34 mouse cellular contexts compared by ENCODE assay signal in the genomic region with DNA sequence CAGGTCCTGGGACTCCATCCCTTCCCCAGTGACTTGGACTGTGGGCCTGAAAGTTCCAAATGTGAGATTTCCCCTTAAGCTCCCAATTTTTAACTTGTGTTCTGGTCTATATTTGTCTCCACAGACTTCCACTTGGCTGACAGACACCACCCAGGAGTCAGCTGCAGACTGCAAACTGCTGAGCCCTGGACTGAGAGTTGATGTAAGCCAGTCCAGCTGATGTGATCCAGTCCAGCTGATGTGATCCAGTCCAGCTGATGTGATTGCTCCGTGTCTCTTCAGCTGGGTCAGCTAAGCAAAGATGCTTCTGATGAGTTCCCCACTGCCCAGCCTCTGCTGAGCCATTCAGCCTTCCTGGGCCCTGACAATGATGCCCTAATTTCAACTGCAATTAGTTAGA. TPM values are rescaled to one million over a fixed set of nuclear protein-coding genes. Genes with fewer than 3 reads are reported as not detected.
DNase-seq lines count a peak whose midpoint lies in the region; ATAC-seq and TF ChIP-seq lines count a peak whose summit lies in the region.
"Had no signal": no experiment of that assay in that cellular context is flagged by ENCODE, and none has a peak within 500 bp of the region (broad histone marks: within the 10 kb centered on the region; RNA-seq: fewer than 3 reads in every experiment).

No protein-coding gene starts in this region.

- ATAC-seq in stomach, embryonic 15.5 days (ENCODE audit: insufficient read depth, low FRiP score, low read depth), result 0 out of 2 replicates have a peak, but pooled peaks have one; percentile 31
- no peak for ATAC-seq in stomach, postnatal 0 days (ENCODE audit: low FRiP score, low TSS enrichment)
- peak; percentile 46; the same call in 1 of the 2 replicates for ATAC-seq in stomach, embryonic 16.5 days (ENCODE audit: insufficient read depth, low FRiP score)
- ATAC-seq: forebrain, postnatal 0 days; hindbrain, postnatal 0 days had no signal

- no peak for TF ChIP-seq CTCF in stomach, postnatal 0 days (IDR thresholded peaks at IDR 0.05; ENCODE audit: low read depth)

- peak; percentile 90 for DNase-seq in heart, adult 11 months
- no peak for DNase-seq in heart, postnatal 4 days
- DNase-seq in kidney, postnatal 14 days, result peak; percentile 15
- DNase-seq in kidney, postnatal 4 days, result no peak
- no peak for DNase-seq in stomach, postnatal 0 days (ENCODE audit: low spot score)
- no peak for DNase-seq in right cerebral cortex, postnatal 36 days (ENCODE audit: low spot score in 2 of 2)
- DNase-seq: adrenal gland, postnatal 14 days; cerebellum, adult 18-20 months; cerebellum, postnatal 10 days; forebrain, postnatal 0 days; gastrocnemius, postnatal 14 days; layer of hippocampus, postnatal 36 days; liver; thymus, adult 2 months; thymus, postnatal 36 days had no signal

- H3K4me2 ChIP-seq in stomach, embryonic 15.5 days, result no peak overlapping the region
- no peak overlapping the region for H3K4me2 ChIP-seq in stomach, postnatal 0 days (replicated peaks; ENCODE audit: low read depth)
- no peak overlapping the region for H3K4me2 ChIP-seq in stomach, embryonic 16.5 days (ENCODE audit: low read depth, low read length)
- H3K4me2 ChIP-seq: embryonic facial prominence, embryonic 13.5 days; hindbrain, embryonic 12.5 days; midbrain, embryonic 12.5 days; neural tube, embryonic 13.5 days had no signal

- H3K9me3 ChIP-seq in stomach, embryonic 15.5 days, result no peaks in the 10 kb centered on the region
- no peaks in the 10 kb centered on the region for H3K9me3 ChIP-seq in stomach, postnatal 0 days (ENCODE audit: control insufficient read depth, low read length)
- no peaks in the 10 kb centered on the region for H3K9me3 ChIP-seq in stomach, embryonic 16.5 days (replicated peaks; ENCODE audit: control insufficient read depth, low read length)
- H3K9me3 ChIP-seq: embryonic facial prominence, embryonic 13.5 days; forebrain, embryonic 10.5 days; hindbrain, embryonic 12.5 days; megakaryocyte, embryonic 14.5 days; midbrain, embryonic 12.5 days; neural tube, embryonic 13.5 days had no signal

- H3K27me3 ChIP-seq in stomach, embryonic 15.5 days (replicated peaks), result no peaks in the 10 kb centered on the region
- H3K27me3 ChIP-seq in stomach, postnatal 0 days (ENCODE audit: control insufficient read depth, insufficient read depth, low read length), result no peaks in the 10 kb centered on the region
- H3K27me3 ChIP-seq in stomach, embryonic 16.5 days (ENCODE audit: control insufficient read depth, insufficient read depth, low read length), result no peaks in the 10 kb centered on the region
- H3K27me3 ChIP-seq: embryonic facial prominence, embryonic 13.5 days; hindbrain, embryonic 12.5 days had no signal

- WGBS in stomach, embryonic 15.5 days, result 29% methylated on average over 1 of the region's 1 CpGs
- 40% methylated on average over 1 of the region's 1 CpGs for WGBS in stomach, postnatal 0 days
- WGBS in stomach, embryonic 16.5 days, result 39% methylated on average over 1 of the region's 1 CpGs

- no peak overlapping the region for H3K27ac ChIP-seq in stomach, embryonic 15.5 days
- H3K27ac ChIP-seq in stomach, postnatal 0 days (replicated peaks), result no peak overlapping the region
- H3K27ac ChIP-seq in stomach, embryonic 16.5 days (ENCODE audit: low read length), result no peak overlapping the region
- H3K27ac ChIP-seq: embryonic facial prominence, embryonic 13.5 days; forebrain, embryonic 10.5 days; hindbrain, embryonic 12.5 days; hindbrain, postnatal 0 days; liver, embryonic 14.5 days; midbrain, embryonic 12.5 days; neural tube, embryonic 13.5 days had no signal

- no peak for TF ChIP-seq EP300 in stomach, postnatal 0 days (optimal IDR thresholded peaks at IDR 0.05)

- H3K4me1 ChIP-seq in stomach, embryonic 15.5 days, result peaks cover 3% of the 10 kb centered on the region; the same call in 1 of the 2 replicates
- H3K4me1 ChIP-seq in stomach, postnatal 0 days (replicated peaks; ENCODE audit: control insufficient read depth, insufficient read depth), result no peaks in the 10 kb centered on the region
- H3K4me1 ChIP-seq in stomach, embryonic 16.5 days (ENCODE audit: control insufficient read depth, insufficient read depth, low read length), result peaks cover 7% of the 10 kb centered on the region; the same call in 1 of the 2 replicates
- H3K4me1 ChIP-seq: hindbrain, embryonic 12.5 days; midbrain, embryonic 12.5 days; neural tube, embryonic 13.5 days had no signal

- H3K4me3 ChIP-seq in stomach, embryonic 15.5 days (replicated peaks), result no peak overlapping the region
- H3K4me3 ChIP-seq in stomach, postnatal 0 days (ENCODE audit: low read depth, low read length), result no peak overlapping the region
- no peak overlapping the region for H3K4me3 ChIP-seq in stomach, embryonic 16.5 days (replicated peaks; ENCODE audit: low read length)
- H3K4me3 ChIP-seq: embryonic facial prominence, embryonic 13.5 days; forebrain, embryonic 10.5 days; hindbrain, embryonic 12.5 days; megakaryocyte, embryonic 14.5 days; midbrain, embryonic 12.5 days; myocyte; neural tube, embryonic 13.5 days had no signal

- H3K9ac ChIP-seq in stomach, embryonic 15.5 days, result no peak overlapping the region
- H3K9ac ChIP-seq in stomach, postnatal 0 days (ENCODE audit: low read length), result no peak overlapping the region
- H3K9ac ChIP-seq in stomach, embryonic 16.5 days (ENCODE audit: low read length), result no peak overlapping the region
- H3K9ac ChIP-seq: embryonic facial prominence, embryonic 13.5 days; forebrain, postnatal 0 days; hindbrain, embryonic 12.5 days; liver, embryonic 14.5 days; midbrain, embryonic 12.5 days; neural tube, embryonic 13.5 days had no signal

- no peaks in the 10 kb centered on the region for H3K36me3 ChIP-seq in stomach, embryonic 15.5 days
- H3K36me3 ChIP-seq in stomach, postnatal 0 days (ENCODE audit: control insufficient read depth, insufficient read depth, low read length), result no peaks in the 10 kb centered on the region
- no peaks in the 10 kb centered on the region for H3K36me3 ChIP-seq in stomach, embryonic 16.5 days (ENCODE audit: control insufficient read depth, insufficient read depth, low read length)
- H3K36me3 ChIP-seq: embryonic facial prominence, embryonic 13.5 days; forebrain, embryonic 10.5 days; hindbrain, embryonic 12.5 days; midbrain, embryonic 12.5 days; neural tube, embryonic 13.5 days had no signal

RNA-seq across cellular contexts. Expression of a gene that starts 11.6 kb away (rescaled TPM):
- not detected for total RNA-seq in heart, postnatal 4 days (2021)
- polyA plus RNA-seq in stomach, embryonic 15.5 days (2015; fragmentation: Nextera tagmentation; extraction: Ambion mirVana), result 0.92 and 1.3 TPM in 2 replicates
- polyA plus RNA-seq in stomach, postnatal 0 days (2015; fragmentation: Nextera tagmentation; extraction: Ambion mirVana), result 113 and 133 TPM in 2 replicates
- 3.1 and 5.2 TPM in 2 replicates for polyA plus RNA-seq in stomach, embryonic 16.5 days (2015; fragmentation: Nextera tagmentation; extraction: Ambion mirVana)
- total RNA-seq: adrenal gland, postnatal 14 days; common myeloid progenitor, adult 5-6 weeks; forebrain, postnatal 0 days; gastrocnemius, postnatal 14 days; heart, adult 18-20 months; heart, postnatal 25 days; hindbrain, postnatal 0 days; layer of hippocampus, postnatal 36 days; MEL; midbrain, postnatal 0 days had no signal
- polyA plus RNA-seq: forebrain, embryonic 10.5 days; forebrain, postnatal 0 days; heart, embryonic 14.5 days; hindbrain, embryonic 12.5 days; hindbrain, postnatal 0 days; kidney, embryonic 14.5 days; limb, embryonic 11.5 days; midbrain, embryonic 12.5 days; midbrain, postnatal 0 days; myocyte; neural tube, embryonic 13.5 days had no signal

RNA-seq across cellular contexts. Expression of a gene that starts 12.6 kb away (rescaled TPM):
- under 1 TPM in 1 of 2 experiments, not detected in 1; 0.29 TPM for total RNA-seq in heart, postnatal 4 days (2021)
- polyA plus RNA-seq in stomach, embryonic 15.5 days (2015; fragmentation: Nextera tagmentation; extraction: Ambion mirVana), result 2.6 and 3.3 TPM in 2 replicates
- polyA plus RNA-seq in stomach, postnatal 0 days (2015; fragmentation: Nextera tagmentation; extraction: Ambion mirVana), result 0.31 and 0.51 TPM in 2 replicates
- 2.2 and 2.3 TPM in 2 replicates for polyA plus RNA-seq in stomach, embryonic 16.5 days (2015; fragmentation: Nextera tagmentation; extraction: Ambion mirVana)
- total RNA-seq: forebrain, postnatal 0 days; gastrocnemius, postnatal 14 days; hindbrain, postnatal 0 days; layer of hippocampus, postnatal 36 days; midbrain, postnatal 0 days had no signal
- polyA plus RNA-seq: forebrain, embryonic 10.5 days; forebrain, postnatal 0 days; heart, embryonic 14.5 days; hindbrain, embryonic 12.5 days; hindbrain, postnatal 0 days; kidney, embryonic 14.5 days; limb, embryonic 11.5 days; midbrain, embryonic 12.5 days; midbrain, postnatal 0 days had no signal

RNA-seq across cellular contexts. Expression of a gene that starts 29.2 kb away (rescaled TPM):
- total RNA-seq in heart, postnatal 4 days (2021), result not detected
- 0.57 and 0.93 TPM in 2 replicates for polyA plus RNA-seq in stomach, embryonic 15.5 days (2015; fragmentation: Nextera tagmentation; extraction: Ambion mirVana)
- polyA plus RNA-seq in stomach, postnatal 0 days (2015; fragmentation: Nextera tagmentation; extraction: Ambion mirVana), result 11.8 and 13.2 TPM in 2 replicates
- polyA plus RNA-seq in stomach, embryonic 16.5 days (2015; fragmentation: Nextera tagmentation; extraction: Ambion mirVana), result 0.99 and 1.3 TPM in 2 replicates
- total RNA-seq: adrenal gland, postnatal 14 days; common myeloid progenitor, adult 5-6 weeks; forebrain, postnatal 0 days; gastrocnemius, postnatal 14 days; heart, postnatal 25 days; hindbrain, postnatal 0 days; layer of hippocampus, postnatal 36 days; midbrain, postnatal 0 days had no signal
- polyA plus RNA-seq: forebrain, embryonic 10.5 days; forebrain, postnatal 0 days; heart, embryonic 14.5 days; hindbrain, embryonic 12.5 days; hindbrain, postnatal 0 days; limb, embryonic 11.5 days; midbrain, embryonic 12.5 days; midbrain, postnatal 0 days; neural tube, embryonic 13.5 days had no signal

Comparison
In these comparisons a context has a peak if more than half of its experiments do, and no peak if none do; other contexts are left out.
1. DNase-seq: peak in heart, adult 11 months (single experiment) and kidney, postnatal 14 days (single experiment); none in heart, postnatal 4 days (single experiment), kidney, postnatal 4 days (0 of 2), stomach, postnatal 0 days (single experiment) and right cerebral cortex, postnatal 36 days (0 of 2).
2. RNA of a gene that starts 11.6 kb away (polyA plus RNA-seq): 113 to 133 TPM in stomach, postnatal 0 days; 3.1 to 5.2 TPM in stomach, embryonic 16.5 days and 0.92 to 1.3 TPM in stomach, embryonic 15.5 days; every median in the first group is over 10 times any median in the second.